Mouse (Mus musculus) cerebellum, adult 11-12 months (tissue): ENCODE data around the gene B3galt2.
A peak's percentile ranks its signal among the peaks of the same experiment; 100 is the strongest.
"Not testable (repeated sequence)": the region's sequence is repeated elsewhere in the genome, so short reads cannot be mapped to it uniquely, and the experiment has no call there.

Experiments used
- DNase-seq: peaks from one replicate; pipeline ENCODE4 v3.0.0; 2022

Gene B3galt2

GRCm38 (mm10) chr1:143640650-143641407 lies at the start of gene B3galt2:
B3galt2 (plus strand) TSS chr1:143640664.
- peak; percentile 13 for DNase-seq

- DNase-seq: no peak
These were observed 43.6 kb upstream of the B3galt2 start for GRCm38 (mm10) chr1:143596864-143597263.

- no peak for DNase-seq
These were observed 31.6 kb upstream of the B3galt2 start for GRCm38 (mm10) chr1:143608911-143609310.

GRCm38 (mm10) chr1:143612901-143613300 lies 27.6 kb upstream of the B3galt2 start:
- no peak for DNase-seq

GRCm38 (mm10) chr1:143619760-143620159 lies 20.7 kb upstream of the B3galt2 start:
- no peak for DNase-seq

GRCm38 (mm10) chr1:143621930-143622329 lies 18.5 kb upstream of the B3galt2 start:
- DNase-seq: no peak

GRCm38 (mm10) chr1:143622634-143623033 lies 17.8 kb upstream of the B3galt2 start:
- DNase-seq: no peak

GRCm38 (mm10) chr1:143631337-143631736 lies 9.1 kb upstream of the B3galt2 start:
- DNase-seq: no peak

- DNase-seq: no peak
These were observed 8.1 kb upstream of the B3galt2 start for GRCm38 (mm10) chr1:143632361-143632760.

- no peak for DNase-seq
These were observed 7.4 kb upstream of the B3galt2 start for GRCm38 (mm10) chr1:143632854-143633587.

GRCm38 (mm10) chr1:143644221-143644620 lies 3.8 kb downstream of the B3galt2 start:
- no peak for DNase-seq

GRCm38 (mm10) chr1:143645386-143645785 lies 4.9 kb downstream of the B3galt2 start:
- peak; percentile 23 for DNase-seq

GRCm38 (mm10) chr1:143646219-143646618 lies 5.8 kb downstream of the B3galt2 start:
- no peak for DNase-seq

GRCm38 (mm10) chr1:143650317-143650716 lies 9.9 kb downstream of the B3galt2 start:
- DNase-seq: no peak

GRCm38 (mm10) chr1:143653646-143654045 lies 13.2 kb downstream of the B3galt2 start:
- no peak for DNase-seq

- no peak for DNase-seq
These were observed 22.7 kb downstream of the B3galt2 start for GRCm38 (mm10) chr1:143663197-143663596.

- DNase-seq: not testable (repeated sequence)
These were observed 24.3 kb downstream of the B3galt2 start for GRCm38 (mm10) chr1:143664786-143665185.

- no peak for DNase-seq
These were observed 35.4 kb downstream of the B3galt2 start for GRCm38 (mm10) chr1:143675734-143676361.

- DNase-seq: peak; percentile 86
These were observed 40.6 kb downstream of the B3galt2 start for GRCm38 (mm10) chr1:143681108-143681507.

- no peak for DNase-seq
These were observed 44.4 kb downstream of the B3galt2 start for GRCm38 (mm10) chr1:143684849-143685248.

GRCm38 (mm10) chr1:143701736-143702135 lies 61.3 kb downstream of the B3galt2 start:
- no peak for DNase-seq

GRCm38 (mm10) chr1:143702141-143702740 lies 61.8 kb downstream of the B3galt2 start:
- peak; percentile 61 for DNase-seq

GRCm38 (mm10) chr1:143702741-143703262 lies 62.3 kb downstream of the B3galt2 start, which contains the start of gene Cdc73:
Cdc73 (minus strand) TSS chr1:143702893.
- peak; percentile 91 for DNase-seq
